Mouse (Mus musculus) embryonic facial prominence, embryonic 14.5 days (tissue): ENCODE data around the gene Furin. TPM values are rescaled to one million over a fixed set of nuclear protein-coding genes. Genes with fewer than 3 reads are reported as not detected.

ENCODE experiments used
- ATAC-seq: fragments of 200-750 bp; cut with Nextera tagmentation; 2 replicates; pipeline ENCODE4 v1.8.0; 2017; ENCODE audit warnings: low read depth, moderate number of reproducible peaks, moderate TSS enrichment
- DNase-seq: peaks from one replicate; pipeline ENCODE4 v3.0.0-alpha.2; 2015; ENCODE audit warnings: low spot score
- H3K27ac ChIP-seq: fragments of 300-500 bp; sonication (generic); replicated peaks from 2 replicates; pipeline ENCODE4 v1.5.1; 2014; ENCODE audit warnings: low read depth, mild to moderate bottlenecking, low read length, moderate library complexity
- H3K27me3 ChIP-seq: fragments of 300-500 bp; sonication (generic); replicated peaks from 2 replicates; pipeline ENCODE4 v1.6.1; 2014; ENCODE audit warnings: low read length; ENCODE audit not compliant: control insufficient read depth, insufficient read depth
- H3K36me3 ChIP-seq: fragments of 300-500 bp; sonication (generic); 2 replicates; pipeline ENCODE4 v1.6.1; 2014; ENCODE audit warnings: low read length, mixed read lengths; ENCODE audit not compliant: control insufficient read depth, insufficient read depth
- H3K4me1 ChIP-seq: fragments of 300-500 bp; sonication (generic); 2 replicates; pipeline ENCODE4 v1.6.1; 2014; ENCODE audit warnings: antibody characterized with exemption, low read length; ENCODE audit not compliant: control insufficient read depth, insufficient read depth
- H3K4me2 ChIP-seq: fragments of 300-500 bp; sonication (generic); 2 replicates; pipeline ENCODE4 v1.6.1; 2014; ENCODE audit warnings: low read depth, mild to moderate bottlenecking, low read length, moderate library complexity, mixed read lengths
- H3K4me3 ChIP-seq: fragments of 300-500 bp; sonication (generic); 2 replicates; pipeline ENCODE4 v1.5.1; 2014; ENCODE audit warnings: low read depth, mild to moderate bottlenecking, low read length
- H3K9ac ChIP-seq: fragments of 300-500 bp; sonication (generic); 2 replicates; pipeline ENCODE4 v1.6.1; 2014; ENCODE audit warnings: low read depth, mild to moderate bottlenecking, low read length, moderate library complexity, mixed read lengths
- H3K9me3 ChIP-seq: fragments of 300-500 bp; sonication (generic); 2 replicates; pipeline ENCODE4 v1.6.1; 2016; ENCODE audit warnings: low read length; ENCODE audit not compliant: control insufficient read depth
- WGBS: fragments of 180-500 bp; shearing (Covaris S2); extraction: QIAGEN DNeasy Blood & Tissue Kit; methylation state at CpG from one replicate; pipeline ENCODE4 v1.1.7; 2014; 5-methylcytosine and 5-hydroxymethylcytosine counted together
- polyA plus RNA-seq: library from polyadenylated mRNA; unstranded; fragments of >200 nt; fragmentation: Nextera tagmentation; extraction: Ambion mirVana; gene quantifications from 2 replicates; pipeline ENCODE4 v1.2.1, GENCODE M21; 2014

Furin gene
- polyA plus RNA-seq, 1 experiment from 2014 or later = 17.2 TPM

DNA sequence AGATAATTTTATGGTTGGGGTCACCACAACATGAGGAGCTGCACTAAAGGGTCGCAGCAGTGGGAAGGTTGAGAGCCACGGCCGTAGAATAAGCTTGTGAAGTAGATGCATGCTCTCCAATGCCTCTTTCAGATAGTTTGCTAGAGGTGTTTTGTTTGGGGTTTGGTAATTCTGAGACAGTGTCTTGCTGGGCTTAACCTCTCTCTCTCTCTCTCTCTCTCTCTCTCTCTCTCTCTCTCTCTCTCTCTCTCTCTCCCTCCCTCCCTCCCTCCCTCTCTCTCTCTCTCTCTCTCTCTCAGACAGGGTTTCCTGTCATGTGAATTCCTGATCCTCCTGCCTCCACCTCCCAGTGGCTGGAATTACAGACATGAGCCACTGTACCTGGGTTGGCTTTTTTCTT is 30.5 kb downstream of the Furin start:
- H3K4me2 ChIP-seq = no peak overlapping the region
- no peaks in the 10 kb centered on the region for H3K9me3 ChIP-seq
- no peak for DNase-seq
- H3K27ac ChIP-seq = no peak overlapping the region
- 77% methylated on average over 3 of the region's 3 CpGs for WGBS
- peaks cover 6% of the 10 kb centered on the region for H3K4me1 ChIP-seq
- H3K27me3 ChIP-seq = no peaks in the 10 kb centered on the region
- H3K4me3 ChIP-seq = no peak overlapping the region
- no peak overlapping the region for H3K9ac ChIP-seq
- no peak for ATAC-seq
- 0 out of 2 replicates have a peak, but pooled peaks cover 13% of the 10 kb centered on the region for H3K36me3 ChIP-seq

DNA sequence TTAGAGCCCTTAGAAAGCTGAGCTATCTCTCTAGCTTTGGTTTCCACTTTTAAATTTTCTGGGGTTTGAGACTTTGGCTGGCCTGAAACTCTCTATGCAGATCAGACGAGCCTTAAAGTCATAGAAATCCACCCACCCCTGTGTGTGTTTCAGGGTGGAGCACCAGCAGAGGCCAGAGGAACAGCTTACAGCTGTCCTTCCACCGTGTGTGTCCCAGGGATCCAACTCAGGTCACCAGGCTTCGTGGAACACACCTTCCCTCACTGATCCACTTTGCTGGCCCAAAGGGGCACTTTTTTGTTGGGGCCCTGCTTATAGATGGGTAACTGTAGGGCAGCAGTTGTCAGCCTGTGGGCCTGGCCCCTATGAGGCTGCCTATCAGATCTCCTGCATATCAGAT is 31.0 kb downstream of the Furin start:
- no peak overlapping the region for H3K9ac ChIP-seq
- H3K27me3 ChIP-seq = no peaks in the 10 kb centered on the region
- DNase-seq (no peak), ATAC-seq (no peak)
- WGBS = 55% methylated on average over 3 of the region's 3 CpGs
- H3K4me2 ChIP-seq = no peak overlapping the region
- 0 out of 2 replicates have a peak, but pooled peaks cover 10% of the 10 kb centered on the region for H3K36me3 ChIP-seq
- H3K4me1 ChIP-seq = peaks cover 10% of the 10 kb centered on the region
- H3K9me3 ChIP-seq = no peaks in the 10 kb centered on the region
- no peak overlapping the region for H3K4me3 ChIP-seq
- no peak overlapping the region for H3K27ac ChIP-seq

DNA sequence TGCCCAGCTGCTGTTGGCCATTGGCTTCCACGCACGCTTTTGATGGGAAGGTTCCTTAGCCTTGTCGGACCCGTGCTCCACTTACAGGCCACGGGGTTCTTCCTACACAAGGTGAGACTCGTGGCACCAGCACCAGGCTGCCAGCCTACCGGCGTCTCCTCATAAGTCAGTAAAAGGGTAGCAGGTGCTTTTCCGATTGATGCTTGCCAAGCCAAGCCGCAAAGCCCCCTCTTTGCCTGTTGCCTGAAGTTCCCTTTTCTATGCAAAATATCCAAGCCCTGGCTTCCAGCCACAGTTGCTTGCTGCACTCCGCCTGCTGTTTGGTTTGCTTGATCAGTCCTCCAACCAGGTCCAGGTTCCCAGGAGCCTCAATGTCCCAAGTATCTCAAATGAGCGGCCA is 31.4 kb downstream of the Furin start:
- Histone ChIP-seq H3K27me3 (no peaks in the 10 kb centered on the region), H3K4me3 (no peak overlapping the region), H3K4me2 (no peak overlapping the region), H3K9me3 (no peaks in the 10 kb centered on the region), H3K36me3 (0 out of 2 replicates have a peak, but pooled peaks cover 7% of the 10 kb centered on the region), H3K27ac (no peak overlapping the region), H3K4me1 (peaks cover 14% of the 10 kb centered on the region), H3K9ac (no peak overlapping the region)
- whole genome bisulfite sequencing = 77% methylated on average over 12 of the region's 12 CpGs
- ATAC-seq (no peak), DNase-seq (no peak)

DNA sequence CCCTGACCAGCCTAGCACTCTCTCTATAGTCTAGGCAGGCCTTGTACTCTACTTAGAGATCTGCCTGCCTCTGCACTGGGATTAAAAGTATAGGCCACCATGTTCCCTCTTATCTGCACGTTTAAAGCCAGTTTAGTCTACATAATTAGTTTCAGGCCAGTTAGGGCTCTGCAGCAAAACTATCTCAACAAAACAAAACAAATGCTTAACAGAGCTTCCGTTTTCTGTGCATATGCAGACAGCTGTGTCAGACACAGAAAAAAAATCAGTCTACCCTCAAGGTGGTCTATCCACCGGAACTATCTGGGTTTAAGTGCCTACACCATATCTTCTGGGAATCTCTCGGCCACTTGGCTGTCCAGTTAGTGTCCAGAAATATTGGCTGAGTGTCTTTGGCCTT is 31.9 kb downstream of the Furin start:
- no peak overlapping the region for H3K4me3 ChIP-seq
- 68% methylated on average over 4 of the region's 4 CpGs for WGBS
- H3K36me3 ChIP-seq = peaks cover 6% of the 10 kb centered on the region
- H3K4me2 ChIP-seq = no peak overlapping the region
- no peak overlapping the region for H3K9ac ChIP-seq
- H3K4me1 ChIP-seq = peaks cover 14% of the 10 kb centered on the region
- no peak for DNase-seq
- no peaks in the 10 kb centered on the region for H3K27me3 ChIP-seq
- no peaks in the 10 kb centered on the region for H3K9me3 ChIP-seq
- ATAC-seq = no peak
- H3K27ac ChIP-seq = no peak overlapping the region

GRCm38 (mm10) chr7:80372667-80373066 is 32.6 kb downstream of the Furin start:
- no peak overlapping the region for H3K9ac ChIP-seq
- no peak overlapping the region for H3K4me3 ChIP-seq
- H3K9me3 ChIP-seq = no peaks in the 10 kb centered on the region
- H3K4me2 ChIP-seq = no peak overlapping the region
- no peaks in the 10 kb centered on the region for H3K27me3 ChIP-seq
- ATAC-seq (no peak), DNase-seq (no peak)
- peaks cover 10% of the 10 kb centered on the region for H3K36me3 ChIP-seq
- WGBS = 53% methylated on average over 2 of the region's 2 CpGs
- H3K27ac ChIP-seq = no peak overlapping the region
- H3K4me1 ChIP-seq = peaks cover 14% of the 10 kb centered on the region

DNA sequence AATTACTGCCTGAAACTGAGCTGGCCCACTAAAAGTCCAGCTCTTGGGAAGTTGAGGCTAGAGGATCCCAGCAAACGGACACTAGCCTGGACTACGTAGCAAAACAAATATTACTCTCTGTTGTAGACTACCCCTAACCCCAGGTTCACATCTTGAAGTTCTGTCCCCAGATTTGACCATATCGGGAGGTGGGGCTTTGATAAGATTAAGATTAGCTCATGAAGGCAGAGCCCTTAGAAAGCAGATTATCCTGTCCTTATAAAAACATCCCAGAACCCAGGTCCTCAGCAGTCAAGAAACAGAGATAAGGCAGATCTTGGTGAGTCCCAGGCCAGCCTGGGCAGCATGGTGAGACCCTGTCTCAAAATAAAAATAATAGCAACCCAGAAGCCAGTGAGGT is 33.1 kb downstream of the Furin start:
- no peaks in the 10 kb centered on the region for H3K27me3 ChIP-seq
- peaks cover 14% of the 10 kb centered on the region for H3K4me1 ChIP-seq
- ATAC-seq (no peak), DNase-seq (no peak)
- H3K27ac ChIP-seq = no peak overlapping the region
- no peak overlapping the region for H3K9ac ChIP-seq
- no peaks in the 10 kb centered on the region for H3K9me3 ChIP-seq
- H3K4me2 ChIP-seq = no peak overlapping the region
- H3K4me3 ChIP-seq = no peak overlapping the region
- 79% methylated on average over 3 of the region's 3 CpGs for WGBS
- peaks cover 16% of the 10 kb centered on the region for H3K36me3 ChIP-seq

- peaks cover 25% of the 10 kb centered on the region for H3K36me3 ChIP-seq
- H3K4me1 ChIP-seq = peaks cover 14% of the 10 kb centered on the region
- no peaks in the 10 kb centered on the region for H3K9me3 ChIP-seq
- ATAC-seq (peak; percentile 77), DNase-seq (peak; percentile 82)
- no peaks in the 10 kb centered on the region for H3K27me3 ChIP-seq
- H3K27ac ChIP-seq = peak within 1 kb of the TSS; percentile 87
- H3K9ac ChIP-seq = peak within 1 kb of the TSS; percentile 89
- peak within 1 kb of the TSS; percentile 90 for H3K4me3 ChIP-seq
- peak within 1 kb of the TSS; percentile 70 for H3K4me2 ChIP-seq
- under 1% methylated on average over 14 of the region's 86 CpGs for WGBS
Observed at GRCm38 (mm10) chr7:80371041-80371751, 34.0 kb downstream of the Furin start, which contains the start of gene Man2a2. Gene Man2a2, minus strand, starts transcription at chr7:80371375.

GRCm38 (mm10) chr7:80370649-80371040 is 34.6 kb downstream of the Furin start:
- H3K4me3 ChIP-seq = peak overlapping the region; percentile 90
- 0% methylated on average over 18 of the region's 31 CpGs for WGBS
- no peaks in the 10 kb centered on the region for H3K9me3 ChIP-seq
- peak overlapping the region; percentile 87 for H3K27ac ChIP-seq
- H3K4me2 ChIP-seq = peak overlapping the region; percentile 70
- no peaks in the 10 kb centered on the region for H3K27me3 ChIP-seq
- peak; percentile 89 for DNase-seq
- H3K36me3 ChIP-seq = peaks cover 31% of the 10 kb centered on the region
- peak; percentile 80 for ATAC-seq
- H3K4me1 ChIP-seq = peaks cover 14% of the 10 kb centered on the region
- H3K9ac ChIP-seq = peak overlapping the region; percentile 89

DNA sequence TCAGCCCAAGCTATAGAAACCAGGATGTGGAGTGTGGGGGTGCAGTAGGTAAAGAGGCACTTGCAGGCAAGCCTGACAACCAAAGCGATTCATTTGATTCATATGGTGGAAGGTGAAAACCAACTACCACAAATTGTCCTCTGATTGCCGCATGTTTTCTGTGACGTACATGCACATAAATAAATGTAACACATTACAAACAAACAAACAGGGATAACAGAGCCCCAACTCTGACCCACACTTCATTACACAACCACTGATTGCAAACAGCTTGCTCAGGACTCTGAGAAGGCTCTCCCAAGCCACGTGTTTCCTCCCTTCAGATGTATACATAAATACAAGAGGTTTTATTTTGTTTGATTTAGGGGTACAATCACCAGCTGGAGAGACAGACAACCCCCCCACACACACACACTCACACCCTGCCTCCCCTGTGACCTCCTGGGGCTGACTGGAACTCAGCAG is 35.2 kb downstream of the Furin start:
- ATAC-seq (no peak), DNase-seq (no peak)
- peak overlapping the region; percentile 87 for H3K27ac ChIP-seq
- peak overlapping the region; percentile 70 for H3K4me2 ChIP-seq
- H3K4me1 ChIP-seq = peaks cover 14% of the 10 kb centered on the region
- H3K9me3 ChIP-seq = no peaks in the 10 kb centered on the region
- peak overlapping the region; percentile 89 for H3K9ac ChIP-seq
- H3K36me3 ChIP-seq = peaks cover 36% of the 10 kb centered on the region
- peak overlapping the region; percentile 90 for H3K4me3 ChIP-seq
- 29% methylated on average over 4 of the region's 4 CpGs for WGBS
- H3K27me3 ChIP-seq = no peaks in the 10 kb centered on the region
